Mouse (Mus musculus) left cerebral cortex, adult 8-10 months (tissue): ENCODE results near the gene Ccr1. TPM values are rescaled to one million over a fixed set of nuclear protein-coding genes. Genes with fewer than 3 reads are reported as not detected.
A peak's percentile ranks its signal among the peaks of the same experiment; 100 is the strongest.
"Not testable (repeated sequence)": the region's sequence is repeated elsewhere in the genome, so short reads cannot be mapped to it uniquely, and the experiment has no call there.

Experiments
- DNase-seq, 2 experiments: peaks; one replicate each; pipeline ENCODE4 v3.0.0; 2022; ENCODE audit warnings: low spot score in 2 of 2
- total RNA-seq, 4 experiments: library from RNA; stranded (reverse); gene quantifications; 2 replicates each; pipeline ENCODE4 v1.2.4; 2022

Gene Ccr1
- total RNA-seq, result under 1 TPM in 2 of 4 experiments, not detected in 2; 0.17 to 0.34 TPM

DNA sequence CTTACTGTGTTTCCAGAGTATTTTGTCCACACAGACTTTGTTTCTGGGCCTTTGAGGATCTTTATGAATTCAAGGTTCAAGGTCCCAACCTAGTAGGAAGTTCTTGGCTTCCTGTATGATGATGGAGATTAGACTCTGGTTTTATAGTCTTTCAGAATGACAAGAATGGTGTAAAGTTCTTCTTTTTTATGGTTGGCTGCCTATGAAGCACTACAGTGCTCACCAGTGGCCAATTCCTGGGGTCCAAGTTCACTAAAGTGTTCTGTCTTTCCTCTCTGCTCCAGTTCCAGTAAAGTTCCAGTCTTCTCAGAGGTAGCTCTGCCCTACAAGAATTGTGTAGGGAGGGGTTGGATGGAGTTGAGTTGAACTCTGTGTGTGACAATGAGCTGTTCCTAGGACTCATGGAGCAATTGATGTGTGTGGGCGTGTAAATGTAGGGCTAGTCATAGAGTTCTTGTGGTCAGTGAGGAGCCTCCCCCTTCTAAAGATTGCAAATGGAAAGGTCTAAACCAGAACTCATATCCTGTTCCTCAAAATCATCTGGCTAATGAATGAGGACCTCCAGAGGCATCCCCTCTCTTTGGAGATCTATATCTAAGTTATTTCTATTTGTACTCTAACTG, at the start of gene Ccr1:
Gene Ccr1 (minus strand): TSS at position 403 of the 623 bp plus-strand sequence.
- DNase-seq, result no peak

DNA sequence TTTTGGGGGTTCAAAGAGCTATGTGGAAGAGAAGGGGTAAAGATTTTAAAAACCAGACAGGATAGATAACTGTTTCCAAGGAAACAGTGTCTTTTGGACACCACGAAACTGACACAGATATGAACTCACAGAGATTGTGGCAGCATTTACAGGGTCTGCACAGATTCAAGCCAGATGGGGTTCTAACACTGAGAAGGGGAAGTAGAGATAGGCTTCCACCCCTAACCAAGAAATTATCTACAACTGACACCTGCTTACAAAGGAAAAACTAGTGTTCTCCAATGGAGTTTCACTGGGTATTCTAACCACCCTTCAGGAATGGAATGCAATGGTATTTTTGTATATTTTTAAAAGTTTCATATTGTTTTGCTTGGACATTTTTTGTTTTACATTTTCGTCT, 47.6 kb upstream of the Ccr1 start:
- no peak for DNase-seq

DNA sequence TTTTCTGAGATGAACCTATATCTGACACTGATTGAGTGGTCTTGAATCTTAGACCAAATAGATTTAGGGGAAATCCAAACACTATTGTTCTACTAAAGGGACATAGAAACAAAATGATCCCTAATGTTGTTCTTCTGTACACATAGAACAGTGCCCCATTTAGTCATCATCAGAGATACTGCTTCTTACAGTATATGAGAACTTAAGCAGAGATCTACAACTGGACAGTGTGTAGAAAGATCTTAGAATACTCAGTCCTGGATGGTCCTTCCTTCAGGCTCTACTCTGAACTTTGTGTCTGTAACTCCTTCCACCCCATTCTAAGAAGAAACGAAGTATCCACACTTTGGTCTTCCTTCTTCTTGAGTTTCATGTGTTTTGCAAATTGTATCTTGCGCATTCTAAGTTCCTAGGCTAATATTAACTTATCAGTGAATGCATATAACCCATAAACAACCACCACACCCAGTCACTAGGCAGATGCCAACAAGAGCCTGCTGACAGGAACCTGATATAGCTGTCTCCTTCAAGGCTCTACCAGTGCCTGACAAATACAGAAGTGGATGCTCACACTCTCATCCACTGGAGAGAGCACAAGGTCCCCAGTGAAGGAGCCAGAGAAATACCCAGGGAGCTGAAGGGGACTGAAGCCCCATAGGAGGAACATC, 46.6 kb upstream of the Ccr1 start:
- DNase-seq, result no peak

DNA sequence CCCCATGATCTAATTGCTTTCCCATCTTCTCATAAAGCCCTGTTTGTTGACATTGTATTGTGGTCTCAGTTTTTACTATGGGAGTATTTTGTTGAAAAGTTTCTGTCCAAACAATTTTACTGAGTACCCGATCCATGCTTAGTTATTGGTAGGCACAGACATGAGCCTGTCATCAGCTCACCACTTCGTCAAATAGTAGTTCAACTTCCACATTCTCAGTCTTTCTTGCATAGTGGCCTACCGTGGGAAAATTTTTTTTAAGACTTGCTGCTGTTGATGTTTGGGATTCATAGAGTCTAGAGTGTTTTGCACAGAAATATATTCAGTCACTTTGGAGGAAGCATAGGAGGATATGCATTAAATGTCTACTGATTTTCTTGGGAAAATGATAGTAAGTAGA, 44.8 kb upstream of the Ccr1 start:
- no peak for DNase-seq

DNA sequence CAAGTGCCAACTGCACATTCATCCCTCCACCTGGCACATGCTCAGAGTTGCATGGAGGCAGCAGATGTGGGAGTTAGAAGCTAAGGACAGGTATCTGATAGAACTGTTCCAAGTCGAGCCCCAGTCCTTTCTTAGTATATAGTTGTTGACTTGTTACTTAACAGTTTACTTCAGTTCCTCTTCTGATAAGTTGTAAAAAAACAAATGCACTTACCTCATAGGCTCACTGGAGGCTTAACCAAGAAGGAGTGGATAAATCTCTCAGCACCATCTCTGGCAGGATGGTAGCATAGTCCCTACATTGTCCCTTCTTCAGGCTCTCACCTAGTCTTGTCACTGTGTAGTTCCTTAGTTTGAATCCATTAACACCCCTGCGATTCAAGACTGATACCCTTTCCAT, 44.2 kb upstream of the Ccr1 start:
- no peak for DNase-seq

DNA sequence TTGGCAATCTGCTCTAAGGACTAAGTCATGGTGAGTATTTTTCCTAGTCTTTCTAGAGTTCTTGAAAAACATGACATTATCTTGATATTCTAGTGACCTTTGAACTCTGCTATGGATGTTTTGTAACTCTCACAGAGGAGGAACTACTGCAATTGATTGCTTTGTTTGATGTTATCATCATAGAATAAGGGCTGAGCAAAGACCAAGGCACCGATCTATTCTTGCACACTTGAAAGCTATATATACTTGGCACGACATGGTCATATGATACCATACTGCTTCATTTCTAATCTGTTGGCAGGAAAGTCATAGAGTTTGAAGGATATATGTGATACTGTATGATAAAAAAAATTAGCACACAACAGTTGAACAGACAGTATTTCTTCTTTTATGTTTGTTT, 31.3 kb upstream of the Ccr1 start:
- DNase-seq, result no peak

DNA sequence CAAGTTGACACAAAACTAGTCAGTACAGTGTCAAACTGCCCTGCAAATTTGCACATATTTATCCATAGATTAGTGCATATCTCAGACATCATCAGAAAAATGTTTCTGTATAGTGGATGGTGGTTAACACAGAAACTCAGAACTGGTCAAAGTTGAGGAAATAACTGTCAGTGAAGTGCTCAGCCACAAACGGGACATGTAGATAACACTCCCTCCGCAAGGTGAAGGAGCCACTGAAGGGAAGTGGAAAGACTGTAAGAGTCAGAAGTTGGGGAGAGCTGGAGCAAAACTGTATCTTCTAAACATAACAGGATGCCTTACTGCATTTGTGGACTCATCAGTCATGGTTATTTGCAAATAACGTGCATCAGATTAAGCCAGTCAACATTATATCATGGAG, 29.2 kb upstream of the Ccr1 start:
- no peak for DNase-seq

DNA sequence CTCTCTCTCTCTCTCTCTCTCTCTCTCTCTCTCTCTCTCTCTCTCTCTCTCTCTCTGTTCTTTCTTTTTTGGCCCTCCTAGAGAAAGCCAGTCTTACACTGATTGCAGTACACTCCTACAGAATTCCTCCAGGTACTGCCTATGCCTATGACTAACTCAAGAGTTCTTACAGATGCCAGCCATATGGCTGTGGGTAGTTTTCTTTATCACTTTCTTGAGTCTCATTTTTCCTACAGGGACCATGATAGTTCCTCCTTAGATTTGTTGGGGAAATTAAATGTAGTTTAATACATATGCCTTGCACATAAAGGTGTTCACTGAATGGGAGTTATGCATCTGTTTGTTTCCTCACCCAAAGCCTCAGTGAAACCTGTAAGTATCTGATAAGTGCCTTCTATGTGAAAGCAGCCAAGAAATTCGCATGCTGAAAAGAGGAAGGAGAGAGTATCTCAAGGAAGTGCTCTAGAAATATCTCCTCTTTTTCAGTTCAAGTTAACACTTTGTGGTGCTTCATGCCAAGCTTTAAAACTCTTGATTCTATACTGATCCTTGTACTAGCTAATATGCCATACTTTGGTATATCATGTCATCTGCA, 22.9 kb upstream of the Ccr1 start:
- DNase-seq, result peak in 1 of 2 experiments; percentile 39

DNA sequence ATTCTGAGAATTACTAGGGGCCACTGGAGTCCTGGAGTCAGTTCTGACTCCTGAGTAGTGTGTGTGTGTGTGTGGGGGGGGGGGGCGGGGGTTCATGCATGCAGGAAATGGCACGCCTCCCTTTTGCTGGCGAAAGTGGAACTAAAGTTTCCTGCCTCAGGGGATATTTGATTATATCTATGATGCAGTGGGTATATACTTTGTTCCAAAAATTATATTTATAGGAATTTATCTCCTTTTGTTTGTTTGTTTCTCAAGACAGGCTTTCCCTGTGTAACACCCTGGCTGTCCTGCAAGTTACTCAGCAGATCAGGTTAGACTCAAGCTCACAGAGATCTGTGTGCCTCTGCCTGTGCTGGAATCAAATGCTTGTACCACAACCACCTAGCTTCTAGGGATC, 21.2 kb upstream of the Ccr1 start:
- no peak for DNase-seq

DNA sequence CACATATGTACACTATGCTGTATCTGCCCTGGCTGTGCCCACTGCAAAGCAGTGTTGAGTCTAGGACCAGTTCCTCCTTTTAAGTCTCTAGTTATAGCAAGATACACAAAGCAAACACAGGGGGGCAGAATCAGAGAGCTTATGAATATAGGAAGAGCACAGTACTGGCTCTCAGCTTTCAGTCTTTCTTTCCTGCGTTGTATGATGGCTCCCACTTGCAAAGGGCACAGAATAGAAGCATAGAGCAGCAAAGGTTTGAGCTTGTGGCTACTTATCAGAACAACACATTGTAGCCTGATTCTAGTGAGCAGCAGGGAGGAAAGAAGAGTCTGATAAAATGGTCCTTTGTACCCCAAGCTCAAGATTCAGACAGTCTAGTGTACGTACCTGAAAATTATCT, 17.7 kb upstream of the Ccr1 start:
- no peak for DNase-seq

DNA sequence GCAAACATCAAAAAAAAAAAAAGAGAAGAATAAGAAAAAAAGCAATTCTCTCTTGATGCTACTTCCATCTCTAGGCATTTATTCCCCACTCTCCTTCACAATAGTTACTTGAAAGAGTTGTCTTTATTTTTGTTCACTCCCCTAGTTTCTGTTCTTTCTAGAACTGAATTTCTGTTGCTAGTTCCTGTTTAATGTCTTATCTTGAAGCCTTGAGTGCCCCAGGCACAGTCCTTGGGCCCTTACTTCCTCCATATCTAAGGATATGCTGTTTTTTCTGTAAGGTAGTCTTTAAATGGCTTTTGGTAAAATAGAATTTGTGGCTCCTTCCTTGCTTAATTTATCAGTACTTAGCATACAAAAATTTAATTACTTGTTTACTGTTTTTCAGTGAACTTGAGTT, 16.5 kb upstream of the Ccr1 start:
- DNase-seq, result no peak

DNA sequence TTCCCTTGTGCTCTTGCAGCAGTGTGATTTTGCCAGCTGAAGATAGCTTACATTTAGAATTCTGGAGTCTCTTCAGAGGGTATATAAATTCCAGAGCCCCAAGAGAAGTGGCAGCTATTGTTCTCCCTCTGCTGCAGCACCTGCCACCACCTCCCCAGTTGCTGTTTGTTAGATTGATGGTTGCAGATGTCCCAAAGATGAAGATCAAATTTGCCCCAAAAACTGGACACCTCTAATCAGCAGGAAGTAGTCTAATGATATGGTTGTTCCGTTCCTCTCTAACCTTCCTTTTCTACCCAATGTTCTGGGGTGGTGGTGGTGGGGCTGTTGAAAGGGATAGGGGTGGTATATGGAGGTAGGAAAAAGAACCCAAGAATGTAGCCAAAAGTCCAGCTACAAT, 14.2 kb upstream of the Ccr1 start:
- DNase-seq, result no peak

DNA sequence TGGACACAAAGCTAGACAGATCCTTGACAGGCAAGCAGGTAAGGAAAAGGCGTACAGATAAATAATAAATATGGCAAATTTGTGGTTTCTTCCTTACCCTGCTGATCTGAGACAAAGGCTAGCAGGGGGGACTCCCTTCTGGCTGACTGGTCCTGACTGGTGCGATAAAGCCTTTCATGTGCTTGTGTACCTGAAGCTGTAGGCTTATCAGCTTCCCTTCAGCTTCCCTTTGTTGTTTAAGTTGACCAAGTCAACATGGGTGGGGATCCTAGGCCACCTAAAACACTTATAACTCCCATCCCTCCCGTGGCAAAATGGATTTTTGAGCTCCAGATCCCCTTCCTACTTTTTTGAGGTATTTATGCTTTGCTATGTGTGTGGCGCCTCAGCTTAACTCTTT, 13.4 kb upstream of the Ccr1 start:
- no peak for DNase-seq

DNA sequence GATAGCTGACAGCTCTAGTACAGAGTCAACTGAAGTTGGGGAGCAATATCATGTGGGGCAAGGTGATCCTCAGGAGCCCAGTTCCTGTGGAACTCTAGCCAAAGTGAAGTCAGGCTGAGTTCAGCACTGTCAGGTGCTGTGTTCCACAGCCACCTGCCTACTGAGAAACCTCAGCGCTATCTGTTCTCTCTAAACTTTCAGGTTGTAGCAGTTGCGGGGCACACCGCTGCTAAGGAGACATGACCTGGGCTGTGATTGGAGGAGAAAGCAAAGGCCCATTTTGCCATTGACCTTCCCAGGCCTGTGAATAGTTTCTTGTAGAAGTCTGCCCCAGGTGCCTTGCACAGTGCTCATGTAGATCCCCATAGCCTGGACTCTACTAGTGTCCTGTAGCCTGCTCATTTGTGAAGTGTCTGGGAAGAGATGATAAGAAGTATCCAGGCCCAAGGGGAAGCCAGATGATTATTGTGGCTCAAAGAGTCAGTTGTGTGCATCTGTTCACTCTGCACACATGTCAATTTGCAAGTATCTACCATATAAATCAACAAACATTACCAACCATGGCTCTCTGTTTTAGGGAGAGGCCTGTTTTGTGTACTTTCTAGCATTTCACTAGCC, 12.5 kb upstream of the Ccr1 start:
- not testable (repeated sequence) for DNase-seq

DNA sequence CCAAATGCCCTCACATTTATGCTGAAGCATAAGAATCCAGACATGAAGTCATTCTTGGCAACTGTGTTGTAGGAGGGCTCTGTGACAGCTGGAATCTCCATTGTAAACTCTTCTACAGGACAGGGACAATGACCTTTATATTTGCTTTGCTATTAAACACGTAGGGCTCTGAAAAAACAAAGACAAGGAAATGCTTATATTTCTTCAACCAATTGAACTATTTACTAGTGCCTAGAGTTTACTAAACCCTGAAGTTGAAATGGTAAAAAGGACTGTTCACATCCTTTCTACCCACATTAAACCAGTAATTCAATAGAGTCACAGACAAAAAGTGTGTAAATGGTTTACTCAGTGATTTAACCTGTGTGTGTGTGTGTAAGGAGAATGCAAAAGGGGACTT, 9.8 kb upstream of the Ccr1 start, which contains the start of gene Ccr1l1:
Gene Ccr1l1 (minus strand): TSS at position 101 of the 400 bp plus-strand sequence.
- no peak for DNase-seq

DNA sequence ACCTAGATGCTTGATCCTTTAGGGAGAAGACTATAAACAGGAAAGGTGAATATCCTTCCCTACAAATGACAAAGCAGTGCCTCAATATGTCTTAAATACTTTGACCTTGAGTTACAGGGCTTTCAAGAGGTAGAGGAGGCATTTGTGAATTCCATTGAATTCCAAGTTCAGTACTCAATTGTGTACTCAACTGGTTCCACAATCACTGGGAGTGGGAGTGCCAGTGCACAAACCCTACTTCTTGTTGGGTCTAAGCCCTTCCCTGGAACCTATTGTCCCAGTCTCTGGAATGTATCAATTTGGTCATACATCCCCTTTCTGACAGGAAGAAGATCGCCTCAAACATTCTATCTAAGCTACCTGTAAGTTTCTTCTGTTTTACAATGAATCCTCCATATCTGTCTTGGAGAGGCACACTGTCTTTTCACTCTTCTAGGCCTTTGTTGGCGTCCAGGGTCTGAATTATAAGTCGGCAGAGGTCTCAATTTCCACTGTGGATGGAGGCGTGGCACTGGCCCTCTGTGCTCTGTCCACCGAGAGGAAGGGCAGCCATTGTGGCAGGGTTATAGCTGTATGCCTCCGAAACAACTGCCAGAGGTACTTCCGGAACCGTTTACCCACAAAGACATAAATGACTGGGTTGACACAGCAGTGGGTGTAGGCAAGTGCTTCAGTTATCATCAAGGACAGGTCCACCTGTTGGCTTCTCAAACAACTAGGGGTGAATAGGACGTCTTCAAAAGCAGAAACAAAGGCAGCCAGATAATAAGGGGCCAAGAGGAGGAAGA, 8.6 kb upstream of the Ccr1 start:
- no peak for DNase-seq

DNA sequence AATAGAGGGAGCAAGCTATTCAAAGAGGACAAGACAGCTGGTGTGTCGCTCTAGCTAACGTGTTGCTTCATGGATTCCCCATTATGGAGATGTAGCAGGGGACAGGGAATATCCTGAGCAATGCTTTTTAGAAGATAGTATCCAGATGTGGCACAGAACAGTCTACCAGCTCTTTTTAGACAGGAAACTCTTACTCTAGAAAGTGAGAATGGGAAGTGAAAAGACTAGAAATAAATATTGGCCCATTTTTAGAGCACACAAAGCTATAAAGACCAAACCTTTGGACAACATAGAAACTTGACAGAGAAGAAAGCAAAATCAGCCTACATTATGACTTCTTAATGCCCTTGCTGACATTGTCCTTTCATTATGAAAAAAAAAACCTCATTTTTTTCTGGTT, 7.1 kb upstream of the Ccr1 start:
- no peak for DNase-seq

DNA sequence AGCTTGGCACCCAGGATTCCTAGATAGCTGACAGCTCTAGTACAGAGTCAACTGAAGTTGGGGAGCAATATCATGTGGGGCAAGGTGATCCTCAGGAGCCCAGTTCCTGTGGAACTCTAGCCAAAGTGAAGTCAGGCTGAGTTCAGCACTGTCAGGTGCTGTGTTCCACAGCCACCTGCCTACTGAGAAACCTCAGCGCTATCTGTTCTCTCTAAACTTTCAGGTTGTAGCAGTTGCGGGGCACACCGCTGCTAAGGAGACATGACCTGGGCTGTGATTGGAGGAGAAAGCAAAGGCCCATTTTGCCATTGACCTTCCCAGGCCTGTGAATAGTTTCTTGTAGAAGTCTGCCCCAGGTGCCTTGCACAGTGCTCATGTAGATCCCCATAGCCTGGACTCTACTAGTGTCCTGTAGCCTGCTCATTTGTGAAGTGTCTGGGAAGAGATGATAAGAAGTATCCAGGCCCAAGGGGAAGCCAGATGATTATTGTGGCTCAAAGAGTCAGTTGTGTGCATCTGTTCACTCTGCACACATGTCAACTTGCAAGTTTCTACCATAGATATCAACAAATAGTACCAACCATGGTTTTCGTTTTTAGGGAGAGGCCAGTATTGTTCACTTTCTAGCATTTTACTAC, 1.5 kb downstream of the Ccr1 start:
- DNase-seq, result not testable (repeated sequence)

DNA sequence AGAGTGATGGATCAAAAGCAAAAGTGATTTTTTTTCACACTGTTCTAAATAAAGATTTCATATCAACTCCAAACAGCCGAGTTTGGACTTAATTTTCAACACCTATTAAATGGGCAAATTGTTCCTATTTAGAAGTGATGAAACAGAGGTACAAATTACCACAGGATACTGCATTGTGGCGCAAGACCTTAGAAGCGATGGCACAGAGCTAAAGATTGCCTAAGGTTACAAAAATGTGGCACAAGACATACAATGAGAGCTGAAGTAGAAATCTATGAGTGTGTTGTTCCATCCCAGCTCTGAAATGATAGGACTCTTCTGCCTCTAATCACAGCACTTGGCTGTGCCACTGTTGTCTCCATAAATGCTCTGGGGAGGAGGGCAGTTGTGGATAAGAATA, 3.7 kb downstream of the Ccr1 start:
- no peak for DNase-seq

DNA sequence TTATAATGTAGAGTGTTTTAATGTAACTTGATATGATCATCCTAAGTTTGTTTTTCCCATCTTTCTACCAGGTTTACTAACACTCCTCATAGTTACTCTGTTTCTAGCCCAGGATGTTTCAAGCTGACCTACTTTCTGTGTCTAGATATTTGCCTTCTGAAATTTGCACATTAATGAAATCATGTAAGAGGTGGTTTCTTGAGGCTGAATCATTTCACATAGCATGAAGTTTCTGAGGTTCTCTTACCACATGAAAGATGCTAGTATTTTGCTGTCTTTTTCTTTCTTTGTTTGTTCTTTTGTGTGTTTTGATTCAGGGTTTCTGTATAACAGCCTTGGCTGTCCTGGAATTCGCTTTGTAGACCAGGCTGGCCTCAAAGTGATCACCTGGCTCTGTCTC, 8.3 kb downstream of the Ccr1 start:
- DNase-seq, result no peak

DNA sequence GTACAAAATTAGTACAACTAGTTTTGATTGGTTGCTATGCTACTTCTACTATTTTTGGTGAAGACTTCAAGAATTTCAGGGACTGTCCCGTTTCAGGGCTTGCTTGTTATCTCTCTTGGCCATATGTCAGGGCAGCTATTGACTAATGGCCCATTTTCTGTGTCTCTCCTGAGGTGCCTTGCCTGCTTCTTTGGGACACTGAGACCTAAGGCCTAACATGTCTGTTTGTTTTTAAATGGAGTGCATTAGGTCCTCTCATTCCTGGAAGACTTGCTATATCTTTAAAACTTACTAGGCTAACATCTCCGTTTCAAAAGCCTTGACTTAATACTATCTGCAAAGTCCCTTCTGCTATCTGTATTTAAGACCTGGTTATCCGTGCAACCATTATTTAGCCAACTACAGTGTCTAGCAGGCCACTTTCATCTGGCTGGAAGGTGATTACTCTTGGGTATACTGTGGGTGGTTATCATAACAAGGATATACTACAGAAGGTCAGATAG, 10.5 kb downstream of the Ccr1 start:
- no peak for DNase-seq
